ENCODE assay signal across 15 mouse cellular contexts in genomic region chr4:131066186-131066939, GRCm38 (mm10).
DNase-seq lines count a peak whose midpoint lies in the region; ATAC-seq lines count a peak whose summit lies in the region.
"Had no signal": no experiment of that assay in that cellular context is flagged by ENCODE, and none has a peak within 500 bp of the region (broad histone marks: within the 10 kb centered on the region; RNA-seq: fewer than 3 reads in every experiment).

No protein-coding gene starts in this region.

- peaks cover 13% of the 10 kb centered on the region for H3K4me1 ChIP-seq in neural tube, embryonic 11.5 days (ENCODE audit: control insufficient read depth, insufficient read depth, low read length)
- peaks cover 11% of the 10 kb centered on the region; the same call in 1 of the 2 replicates for H3K4me1 ChIP-seq in hindbrain, embryonic 14.5 days (replicated peaks; ENCODE audit: control insufficient read depth, insufficient read depth, low read length)
- H3K4me1 ChIP-seq in midbrain, embryonic 13.5 days (replicated peaks): peaks cover 37% of the 10 kb centered on the region
- H3K4me1 ChIP-seq: kidney, embryonic 15.5 days; liver, embryonic 13.5 days had no signal

- no peak overlapping the region for H3K27ac ChIP-seq in neural tube, embryonic 11.5 days (ENCODE audit: low read depth, low read length)
- no peak overlapping the region for H3K27ac ChIP-seq in hindbrain, embryonic 14.5 days
- peak overlapping the region; percentile 77 for H3K27ac ChIP-seq in midbrain, embryonic 13.5 days
- H3K27ac ChIP-seq: embryonic facial prominence, embryonic 12.5 days; kidney, embryonic 15.5 days; liver, embryonic 13.5 days had no signal

- H3K27me3 ChIP-seq in neural tube, embryonic 11.5 days (ENCODE audit: control insufficient read depth, insufficient read depth, low read length): no peaks in the 10 kb centered on the region
- no peaks in the 10 kb centered on the region for H3K27me3 ChIP-seq in hindbrain, embryonic 14.5 days (ENCODE audit: control insufficient read depth, insufficient read depth, low read length)
- H3K27me3 ChIP-seq in midbrain, embryonic 13.5 days: peaks cover 48% of the 10 kb centered on the region
- H3K27me3 ChIP-seq: kidney, embryonic 15.5 days; liver, embryonic 13.5 days had no signal

- H3K9ac ChIP-seq in neural tube, embryonic 11.5 days (ENCODE audit: low read length): no peak overlapping the region
- H3K9ac ChIP-seq in hindbrain, embryonic 14.5 days: no peak overlapping the region
- H3K9ac ChIP-seq in midbrain, embryonic 13.5 days (replicated peaks): no peak overlapping the region
- H3K9ac ChIP-seq: embryonic facial prominence, embryonic 12.5 days; kidney, embryonic 15.5 days; liver, embryonic 13.5 days had no signal

- peak; percentile 35; the same call in 1 of the 2 replicates for ATAC-seq in neural tube, embryonic 11.5 days (ENCODE audit: insufficient read depth, low FRiP score, low TSS enrichment)
- peak; percentile 55; the same call in 1 of the 2 replicates for ATAC-seq in hindbrain, embryonic 14.5 days (ENCODE audit: low FRiP score)
- ATAC-seq in midbrain, embryonic 13.5 days: peak; percentile 95
- ATAC-seq: lung, postnatal 0 days; Patski had no signal

- H3K36me3 ChIP-seq in neural tube, embryonic 11.5 days (ENCODE audit: control insufficient read depth, insufficient read depth, low read length): no peaks in the 10 kb centered on the region
- no peaks in the 10 kb centered on the region for H3K36me3 ChIP-seq in hindbrain, embryonic 14.5 days (replicated peaks; ENCODE audit: control insufficient read depth, insufficient read depth)
- H3K36me3 ChIP-seq in midbrain, embryonic 13.5 days: no peaks in the 10 kb centered on the region
- H3K36me3 ChIP-seq: embryonic facial prominence, embryonic 12.5 days; kidney, embryonic 15.5 days; liver, embryonic 13.5 days had no signal

- no peak overlapping the region for H3K4me2 ChIP-seq in neural tube, embryonic 11.5 days (ENCODE audit: low read depth)
- H3K4me2 ChIP-seq in hindbrain, embryonic 14.5 days (replicated peaks): no peak overlapping the region
- no peak overlapping the region for H3K4me2 ChIP-seq in midbrain, embryonic 13.5 days (replicated peaks)
- H3K4me2 ChIP-seq: embryonic facial prominence, embryonic 12.5 days; kidney, embryonic 15.5 days; liver, embryonic 13.5 days had no signal

- H3K4me3 ChIP-seq in neural tube, embryonic 11.5 days (ENCODE audit: low read depth, low read length): no peak overlapping the region
- no peak overlapping the region for H3K4me3 ChIP-seq in hindbrain, embryonic 14.5 days (replicated peaks; ENCODE audit: low read length)
- no peak overlapping the region for H3K4me3 ChIP-seq in midbrain, embryonic 13.5 days (replicated peaks)
- H3K4me3 ChIP-seq: embryonic facial prominence, embryonic 12.5 days; kidney, embryonic 15.5 days; liver, embryonic 13.5 days had no signal

- DNase-seq in neural tube, embryonic 11.5 days (ENCODE audit: low spot score): peak; percentile 52
- no peak for DNase-seq in neural tube, embryonic 10.5 days (ENCODE audit: extremely low spot score, low spot score)
- DNase-seq in hindbrain, embryonic 14.5 days (ENCODE audit: low spot score): no peak
- peak; percentile 39 for DNase-seq in retina, postnatal 7 days (ENCODE audit: low read depth, low spot score)
- no peak for DNase-seq in right cerebral cortex, postnatal 14 days
- DNase-seq in ovary, postnatal 36 days (ENCODE audit: low spot score): no peak
- no peak for DNase-seq in layer of hippocampus, postnatal 25 days (ENCODE audit: extremely low spot score in 1 of 2, low spot score in 1 of 2)
- DNase-seq: cerebellum, adult 2 months; liver, embryonic 13.5 days; spleen, adult 18-20 months had no signal

- WGBS in neural tube, embryonic 11.5 days: 35% methylated on average over 8 of the region's 8 CpGs
- WGBS in hindbrain, embryonic 14.5 days: 18% methylated on average over 8 of the region's 8 CpGs
- 8% methylated on average over 8 of the region's 8 CpGs for WGBS in midbrain, embryonic 13.5 days

- no peaks in the 10 kb centered on the region for H3K9me3 ChIP-seq in neural tube, embryonic 11.5 days (ENCODE audit: control insufficient read depth, low read length)
- no peaks in the 10 kb centered on the region for H3K9me3 ChIP-seq in hindbrain, embryonic 14.5 days (ENCODE audit: control insufficient read depth, low read length)
- H3K9me3 ChIP-seq in midbrain, embryonic 13.5 days: no peaks in the 10 kb centered on the region
- H3K9me3 ChIP-seq: embryonic facial prominence, embryonic 12.5 days; kidney, embryonic 15.5 days; liver, embryonic 13.5 days had no signal

Comparison
In these comparisons a context has a peak if more than half of its experiments do, and no peak if none do; other contexts are left out.
1. DNase-seq: peak in neural tube, embryonic 11.5 days (single experiment) and retina, postnatal 7 days (single experiment); none in neural tube, embryonic 10.5 days (single experiment), hindbrain, embryonic 14.5 days (single experiment), right cerebral cortex, postnatal 14 days (single experiment), ovary, postnatal 36 days (single experiment) and layer of hippocampus, postnatal 25 days (0 of 2).
2. ATAC-seq: peak in every context shown above with its lines; median percentile 95 in midbrain, embryonic 13.5 days; 55 in hindbrain, embryonic 14.5 days; 35 in neural tube, embryonic 11.5 days.